Mouse (Mus musculus): Measurements from ENCODE around the gene Trpc5os. TPM values are rescaled to one million over a fixed set of nuclear protein-coding genes. Genes with fewer than 3 reads are reported as not detected.

Trpc5os gene
- not detected for polyA plus RNA-seq (2017; shearing (Covaris generic))

GRCm38 (mm10) chrX:144456281-144456680 is at the start of gene Trpc5os:
Gene Trpc5os (plus strand): TSS chrX:144456581.
- no peak for ATAC-seq

- ATAC-seq, result no peak
Measured at GRCm38 (mm10) chrX:144408036-144408435, 48.3 kb upstream of the Trpc5os start.

GRCm38 (mm10) chrX:144420259-144420658 is 36.1 kb upstream of the Trpc5os start:
- ATAC-seq, result no peak

GRCm38 (mm10) chrX:144421091-144421490 is 35.3 kb upstream of the Trpc5os start:
- no peak for ATAC-seq

- no peak for ATAC-seq
Measured at GRCm38 (mm10) chrX:144423848-144424247, 32.5 kb upstream of the Trpc5os start.

- ATAC-seq, result no peak
Measured at GRCm38 (mm10) chrX:144464416-144464815, 8.0 kb downstream of the Trpc5os start.

GRCm38 (mm10) chrX:144491394-144491793 is 35.0 kb downstream of the Trpc5os start:
- ATAC-seq, result no peak

GRCm38 (mm10) chrX:144523239-144523638 is 66.9 kb downstream of the Trpc5os start:
- ATAC-seq, result no peak

GRCm38 (mm10) chrX:144526042-144526441 is 69.7 kb downstream of the Trpc5os start:
- peak; percentile 88 for ATAC-seq

Other genes starting within 250 kb of the Trpc5os start
- gene Alg13, start 138.8 kb upstream of the Trpc5os start, polyA plus RNA-seq (2017; shearing (Covaris generic)), result 1 to 10 TPM; 4.5 to 8.1 TPM
- gene Trpc5, start 231.6 kb downstream of the Trpc5os start, polyA plus RNA-seq (2017; shearing (Covaris generic)), result not detected
- gene Rtl4, start 232.3 kb downstream of the Trpc5os start, polyA plus RNA-seq (2017; shearing (Covaris generic)), result not detected

Data from CD4-positive, CD25-positive, alpha-beta regulatory T cell, adult 4 months (primary cell).